Mouse (Mus musculus) bone marrow, adult 2 months (tissue): Measurements from ENCODE around the gene Angpt4.
A peak's percentile ranks its signal among the peaks of the same experiment; 100 is the strongest.

ENCODE experiments used
- CTCF ChIP-seq: fragments of 200-500 bp; IDR thresholded peaks from 2 replicates; pipeline ENCODE4 v1.5.1; 2011; ENCODE audit warnings: low read length, control low read depth; ENCODE audit not compliant: control insufficient read depth, insufficient read depth
- POLR2A ChIP-seq: fragments of 200-500 bp; IDR thresholded peaks from 2 replicates; pipeline ENCODE4 v1.6.1; 2011; ENCODE audit warnings: low read depth, mild to moderate bottlenecking, control low read depth, low read length, borderline replicate concordance; ENCODE audit not compliant: control insufficient read depth

GRCm38 (mm10) chr2:151941269-151941668 is 30.3 kb downstream of the Angpt4 start:
- TF ChIP-seq CTCF (peak; percentile 47; the same call in 1 of the 2 replicates), POLR2A (no peak)
